Mouse (Mus musculus): ENCODE data around the gene Cldn34a. TPM values are rescaled to one million over a fixed set of nuclear protein-coding genes. Genes with fewer than 3 reads are reported as not detected.
"Not testable (repeated sequence)": the region's sequence is repeated elsewhere in the genome, so short reads cannot be mapped to it uniquely, and the experiment has no call there.

Cldn34a gene
- not detected for total RNA-seq (2021)
- long read RNA-seq, experiment 1: 0 reads
- long read RNA-seq, experiment 2: 0 reads

DNA sequence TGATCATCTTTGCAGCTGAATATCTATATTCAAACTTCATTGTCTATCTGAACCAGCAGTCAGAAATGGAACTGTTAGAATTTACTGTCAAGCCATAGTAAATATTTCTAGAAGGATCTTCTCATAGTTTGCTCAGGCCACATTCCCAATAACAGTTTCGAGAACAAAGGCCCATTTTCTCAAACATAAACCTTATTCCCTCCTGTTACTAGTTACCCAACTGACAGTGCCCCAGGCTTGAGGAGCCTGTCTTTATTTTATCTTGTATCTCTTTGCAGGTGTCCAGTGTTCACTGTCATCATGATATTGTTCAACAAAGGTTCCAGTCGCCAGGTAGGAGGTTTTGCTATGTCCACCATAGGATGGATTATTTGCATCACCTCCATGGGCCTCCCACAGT lies at the start of gene Cldn34a:
Gene Cldn34a (plus strand): TSS at position 301 of the 400 bp plus-strand sequence.
- no peak for DNase-seq (ENCODE audit: low spot score in 2 of 2)

DNA sequence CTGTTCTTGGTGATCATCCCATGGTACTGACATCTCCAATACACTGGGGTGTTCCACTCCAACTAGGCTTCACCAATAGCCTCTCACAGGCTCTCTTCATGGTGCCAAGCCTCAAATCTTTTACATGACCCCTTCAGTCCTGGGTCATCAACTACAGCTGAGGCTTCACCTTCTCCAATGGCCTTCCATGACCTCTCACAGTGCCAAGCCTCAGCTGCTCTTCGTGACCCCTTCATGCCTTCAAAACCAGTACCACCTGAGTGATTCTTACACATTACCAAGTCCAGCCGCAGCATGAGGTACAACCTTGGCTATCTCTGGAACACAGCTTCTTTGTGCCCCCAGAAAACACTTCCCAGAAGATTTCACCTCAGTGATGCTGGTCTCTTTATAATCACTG lies 44.5 kb upstream of the Cldn34a start:
- not testable (repeated sequence) for DNase-seq (ENCODE audit: low spot score in 2 of 2)

DNA sequence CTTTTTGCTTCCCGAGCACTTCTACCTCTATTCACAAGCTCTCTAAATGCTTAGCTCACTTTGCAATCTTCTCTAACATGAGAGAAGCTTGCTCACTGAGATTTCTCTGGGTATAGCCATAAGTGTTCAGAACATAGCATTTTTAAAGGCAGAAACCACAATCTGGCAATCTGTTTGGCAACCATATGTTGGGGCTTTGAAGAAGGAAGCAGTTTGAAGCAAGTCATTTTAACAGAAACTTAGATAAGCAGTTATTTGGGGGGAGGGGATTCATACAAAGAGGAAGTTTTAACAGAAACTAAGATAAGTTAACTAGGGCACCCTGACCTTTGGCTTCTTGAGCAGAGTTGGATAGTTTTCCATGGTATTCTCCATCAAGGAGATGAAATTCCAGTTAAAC lies 17.4 kb upstream of the Cldn34a start:
- DNase-seq (ENCODE audit: low spot score in 2 of 2): peak in 1 of 2 experiments; percentile 7

DNA sequence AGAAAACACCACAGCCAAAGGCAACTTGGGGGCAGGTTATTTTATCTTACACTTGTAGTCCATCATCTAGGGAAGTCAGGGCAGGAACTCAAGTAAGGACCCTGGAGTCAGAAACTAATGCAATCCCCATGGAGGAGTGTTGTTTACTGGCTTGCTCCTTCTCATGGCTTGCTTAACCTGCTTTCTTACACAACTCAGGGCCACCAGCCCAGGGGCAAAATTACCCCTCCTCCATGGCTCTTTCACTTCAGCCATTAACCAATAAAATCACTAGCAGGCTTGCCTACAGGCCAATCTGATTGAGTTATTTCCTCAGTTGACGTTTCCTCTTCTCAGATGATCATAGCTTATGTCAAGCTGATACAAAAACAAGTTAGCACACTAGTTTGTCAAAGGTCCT lies 15.0 kb upstream of the Cldn34a start:
- no peak for DNase-seq (ENCODE audit: low spot score in 2 of 2)

DNA sequence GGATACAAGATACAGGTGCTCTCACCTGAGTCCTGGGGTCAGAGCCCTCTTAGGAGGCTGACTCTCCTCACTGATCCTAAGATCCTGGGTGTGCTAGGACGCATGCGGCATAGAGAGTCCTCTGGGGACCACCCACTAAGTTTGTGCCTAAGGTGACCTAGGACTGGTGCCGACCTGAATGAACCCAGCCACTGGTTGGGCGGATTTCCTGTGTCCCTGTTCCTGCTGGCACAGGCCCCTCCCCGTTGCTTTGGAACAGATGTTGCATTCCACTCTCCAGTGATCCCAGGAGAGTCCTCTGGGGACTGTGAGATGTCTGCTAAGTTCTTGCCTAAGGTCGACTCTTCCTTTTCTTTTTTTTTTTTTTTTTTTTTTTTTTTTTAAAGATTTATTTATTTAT lies 5.7 kb upstream of the Cldn34a start:
- no peak for DNase-seq (ENCODE audit: low spot score in 2 of 2)

Other genes starting within 250 kb of the Cldn34a start
- gene Kantr, start 235.8 kb upstream of the Cldn34a start, total RNA-seq (2021): 10 to 100 TPM; 48.1 to 50.2 TPM
- 10 to 100 TPM; 77.2 to 87.0 TPM for gene Tspyl2, start 220.9 kb upstream of the Cldn34a start, total RNA-seq (2021)
- gene Gpr173, start 194.6 kb upstream of the Cldn34a start, total RNA-seq (2021): 10 to 100 TPM; 19.1 to 21.3 TPM
- 100 to 1,000 TPM; 137 to 141 TPM for gene Shroom2, start 206.1 kb downstream of the Cldn34a start, total RNA-seq (2021)
- under 1 TPM in 1 of 2 experiments, not detected in 1; 0.26 TPM for gene Gpr143, start 218.6 kb downstream of the Cldn34a start, total RNA-seq (2021)

All from layer of hippocampus, postnatal 14 days (tissue).